19 mouse cellular contexts compared by ENCODE assay signal in the genomic region with DNA sequence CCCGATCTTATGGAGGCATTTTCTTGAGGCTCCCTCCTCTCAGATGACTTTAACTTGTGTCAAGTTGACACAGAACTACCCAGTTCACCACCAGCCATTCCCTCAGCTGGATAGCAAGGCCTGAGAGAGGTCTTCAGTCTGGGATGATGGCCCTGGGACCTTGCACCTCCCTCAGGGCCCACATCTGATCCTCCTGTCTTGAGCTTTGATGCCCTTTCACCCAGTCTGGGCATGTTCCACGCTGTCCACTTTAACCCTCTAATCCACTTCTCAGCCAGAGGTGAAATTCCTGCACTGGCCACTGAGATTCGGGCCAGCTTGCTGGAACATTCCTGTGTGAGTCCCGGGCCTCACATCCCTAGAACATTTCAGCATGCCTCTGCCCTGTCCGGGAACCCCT. TPM values are rescaled to one million over a fixed set of nuclear protein-coding genes. Genes with fewer than 3 reads are reported as not detected.
A peak's percentile ranks its signal among the peaks of the same experiment; 100 is the strongest.
DNase-seq lines count a peak whose midpoint lies in the region; ATAC-seq and TF ChIP-seq lines count a peak whose summit lies in the region.
"Had no signal": no experiment of that assay in that cellular context is flagged by ENCODE, and none has a peak within 500 bp of the region (broad histone marks: within the 10 kb centered on the region; RNA-seq: fewer than 3 reads in every experiment).

No protein-coding gene starts in this region.

- no peak overlapping the region for H3K4me3 ChIP-seq in heart, embryonic 10.5 days
- no peak overlapping the region for H3K4me3 ChIP-seq in heart, adult 2 months
- no peak overlapping the region for H3K4me3 ChIP-seq in hindbrain, embryonic 10.5 days
- H3K4me3 ChIP-seq in hindbrain, embryonic 16.5 days (ENCODE audit: low read length), result no peak overlapping the region
- H3K4me3 ChIP-seq in kidney, embryonic 14.5 days (ENCODE audit: low read length), result no peak overlapping the region
- H3K4me3 ChIP-seq in embryonic facial prominence, embryonic 11.5 days (ENCODE audit: low read depth, low read length), result no peak overlapping the region
- H3K4me3 ChIP-seq: embryonic facial prominence, embryonic 12.5 days; forebrain, embryonic 12.5 days; limb, embryonic 15.5 days had no signal

- no peaks in the 10 kb centered on the region for H3K27me3 ChIP-seq in heart, embryonic 10.5 days (ENCODE audit: insufficient read depth, poor library complexity, severe bottlenecking)
- no peaks in the 10 kb centered on the region for H3K27me3 ChIP-seq in heart, adult 2 months (ENCODE audit: control insufficient read depth, insufficient read depth, low read length)
- H3K27me3 ChIP-seq in hindbrain, embryonic 10.5 days (ENCODE audit: insufficient read depth, poor library complexity, severe bottlenecking), result no peaks in the 10 kb centered on the region
- no peaks in the 10 kb centered on the region for H3K27me3 ChIP-seq in hindbrain, embryonic 16.5 days (replicated peaks; ENCODE audit: control insufficient read depth, insufficient read depth, low read length)
- no peaks in the 10 kb centered on the region for H3K27me3 ChIP-seq in kidney, embryonic 14.5 days (ENCODE audit: control insufficient read depth, insufficient read depth, low read length)
- H3K27me3 ChIP-seq in embryonic facial prominence, embryonic 11.5 days (ENCODE audit: control insufficient read depth, insufficient read depth, low read length), result no peaks in the 10 kb centered on the region
- H3K27me3 ChIP-seq: embryonic facial prominence, embryonic 12.5 days; forebrain, embryonic 12.5 days; limb, embryonic 15.5 days; Patski had no signal

- H3K9me3 ChIP-seq in heart, embryonic 10.5 days, result peaks cover 4% of the 10 kb centered on the region; the same call in 1 of the 2 replicates
- peaks cover 9% of the 10 kb centered on the region for H3K9me3 ChIP-seq in hindbrain, embryonic 10.5 days
- H3K9me3 ChIP-seq in hindbrain, embryonic 16.5 days (ENCODE audit: control insufficient read depth, low read length), result no peaks in the 10 kb centered on the region
- H3K9me3 ChIP-seq in kidney, embryonic 14.5 days (ENCODE audit: control insufficient read depth, low read length), result peaks cover 6% of the 10 kb centered on the region; the same call in 1 of the 2 replicates
- H3K9me3 ChIP-seq in embryonic facial prominence, embryonic 11.5 days (replicated peaks; ENCODE audit: control insufficient read depth, low read length), result no peaks in the 10 kb centered on the region
- H3K9me3 ChIP-seq: embryonic facial prominence, embryonic 12.5 days; forebrain, embryonic 12.5 days; limb, embryonic 15.5 days had no signal

- H3K4me1 ChIP-seq in heart, embryonic 10.5 days, result peaks cover 44% of the 10 kb centered on the region
- H3K4me1 ChIP-seq in heart, adult 2 months (ENCODE audit: control insufficient read depth, insufficient read depth, low read length), result peaks cover 11% of the 10 kb centered on the region
- H3K4me1 ChIP-seq in hindbrain, embryonic 10.5 days (replicated peaks), result peaks cover 13% of the 10 kb centered on the region
- no peaks in the 10 kb centered on the region for H3K4me1 ChIP-seq in hindbrain, embryonic 16.5 days (ENCODE audit: control insufficient read depth, insufficient read depth, low read depth, low read length)
- H3K4me1 ChIP-seq in kidney, embryonic 14.5 days (ENCODE audit: control insufficient read depth, insufficient read depth, low read length), result peaks cover 11% of the 10 kb centered on the region; the same call in 1 of the 2 replicates
- no peaks in the 10 kb centered on the region for H3K4me1 ChIP-seq in embryonic facial prominence, embryonic 11.5 days (ENCODE audit: control insufficient read depth, insufficient read depth, low read length)
- H3K4me1 ChIP-seq: embryonic facial prominence, embryonic 12.5 days; forebrain, embryonic 12.5 days had no signal

- WGBS in heart, embryonic 10.5 days, result 54% methylated on average over 5 of the region's 5 CpGs
- 55% methylated on average over 5 of the region's 5 CpGs for WGBS in heart, adult 2 months
- 73% methylated on average over 5 of the region's 5 CpGs for WGBS in hindbrain, embryonic 10.5 days
- 79% methylated on average over 5 of the region's 5 CpGs for WGBS in hindbrain, embryonic 16.5 days
- WGBS in kidney, embryonic 14.5 days, result 69% methylated on average over 5 of the region's 5 CpGs
- WGBS in embryonic facial prominence, embryonic 11.5 days, result 66% methylated on average over 5 of the region's 5 CpGs

- TF ChIP-seq POLR2A in heart, adult 2 months (IDR thresholded peaks at IDR 0.05; ENCODE audit: insufficient read depth, low read depth, low read length), result no peak

- DNase-seq in heart, embryonic 10.5 days (ENCODE audit: low spot score), result no peak
- no peak for DNase-seq in heart, adult 2 months
- DNase-seq in hindbrain, embryonic 10.5 days (ENCODE audit: low spot score), result no peak
- DNase-seq in kidney, postnatal 36 days, result peak; percentile 45 to 73
- DNase-seq in embryonic facial prominence, embryonic 11.5 days (ENCODE audit: low spot score), result no peak
- DNase-seq: adrenal gland, adult 2 months; cerebellum, adult 11-12 months; cerebellum, postnatal 10 days; layer of hippocampus, adult 9-11 months; thymus, postnatal 14 days had no signal

- no peaks in the 10 kb centered on the region for H3K36me3 ChIP-seq in heart, embryonic 10.5 days
- no peaks in the 10 kb centered on the region for H3K36me3 ChIP-seq in heart, adult 2 months (ENCODE audit: control insufficient read depth, insufficient read depth, low read length)
- no peaks in the 10 kb centered on the region for H3K36me3 ChIP-seq in hindbrain, embryonic 10.5 days
- H3K36me3 ChIP-seq in hindbrain, embryonic 16.5 days (ENCODE audit: control insufficient read depth, insufficient read depth, low read length), result no peaks in the 10 kb centered on the region
- no peaks in the 10 kb centered on the region for H3K36me3 ChIP-seq in kidney, embryonic 14.5 days (ENCODE audit: control insufficient read depth, insufficient read depth, low read length)
- no peaks in the 10 kb centered on the region for H3K36me3 ChIP-seq in embryonic facial prominence, embryonic 11.5 days (replicated peaks; ENCODE audit: control insufficient read depth, insufficient read depth, low read depth, low read length)
- H3K36me3 ChIP-seq: embryonic facial prominence, embryonic 12.5 days; forebrain, embryonic 12.5 days; limb, embryonic 15.5 days had no signal

- no peak overlapping the region for H3K9ac ChIP-seq in heart, adult 2 months (ENCODE audit: low read depth, low read length)
- no peak overlapping the region for H3K9ac ChIP-seq in hindbrain, embryonic 16.5 days (ENCODE audit: low read depth, low read length)
- no peak overlapping the region for H3K9ac ChIP-seq in kidney, embryonic 14.5 days (ENCODE audit: low read depth, low read length)
- H3K9ac ChIP-seq in embryonic facial prominence, embryonic 11.5 days (replicated peaks; ENCODE audit: low read length), result no peak overlapping the region
- H3K9ac ChIP-seq: embryonic facial prominence, embryonic 12.5 days; forebrain, embryonic 12.5 days; hindbrain, embryonic 14.5 days; limb, embryonic 15.5 days had no signal

- H3K27ac ChIP-seq in heart, embryonic 10.5 days, result peak overlapping the region; percentile 12; the same call in 1 of the 2 replicates
- no peak overlapping the region for H3K27ac ChIP-seq in heart, adult 2 months
- H3K27ac ChIP-seq in hindbrain, embryonic 10.5 days, result peak overlapping the region; percentile 41; the same call in 1 of the 2 replicates
- H3K27ac ChIP-seq in hindbrain, embryonic 16.5 days (ENCODE audit: low read depth, low read length), result no peak overlapping the region
- H3K27ac ChIP-seq in kidney, embryonic 14.5 days (ENCODE audit: low read depth, low read length), result no peak overlapping the region
- H3K27ac ChIP-seq in embryonic facial prominence, embryonic 11.5 days (replicated peaks; ENCODE audit: low read depth, low read length), result 0 out of 2 replicates have a peak overlapping the region, but pooled peaks have one; percentile 8
- H3K27ac ChIP-seq: embryonic facial prominence, embryonic 12.5 days; forebrain, embryonic 12.5 days; hindbrain, embryonic 14.5 days; limb, embryonic 15.5 days; macrophage had no signal

- intact Hi-C loops in heart, adult 2 months (cut with DNase I), result no loop called here

- no peak for ATAC-seq in hindbrain, embryonic 16.5 days
- ATAC-seq in kidney, embryonic 14.5 days (ENCODE audit: low FRiP score, low TSS enrichment), result no peak
- ATAC-seq in embryonic facial prominence, embryonic 11.5 days (replicated peaks; ENCODE audit: insufficient number of reproducible peaks, low FRiP score, low TSS enrichment, low read depth), result no peak
- ATAC-seq: CD4-positive, CD25-positive, alpha-beta regulatory T cell, adult 4 months; Patski had no signal

- no peak overlapping the region for H3K4me2 ChIP-seq in hindbrain, embryonic 16.5 days (ENCODE audit: low read length)
- H3K4me2 ChIP-seq in kidney, embryonic 14.5 days (replicated peaks; ENCODE audit: low read depth, low read length), result no peak overlapping the region
- no peak overlapping the region for H3K4me2 ChIP-seq in embryonic facial prominence, embryonic 11.5 days (ENCODE audit: low read depth, low read length)
- H3K4me2 ChIP-seq: embryonic facial prominence, embryonic 12.5 days; forebrain, embryonic 12.5 days; hindbrain, embryonic 14.5 days; limb, embryonic 15.5 days had no signal

- no peaks in the 10 kb centered on the region for H3K79me2 ChIP-seq in heart, adult 2 months (replicated peaks; ENCODE audit: control insufficient read depth, insufficient read depth, low read length)

- TF ChIP-seq CTCF in heart, adult 2 months (IDR thresholded peaks at IDR 0.05), result no peak

- no peak for TF ChIP-seq EP300 in heart, adult 2 months (IDR thresholded peaks at IDR 0.05; ENCODE audit: insufficient read depth, low read depth, low read length)

RNA-seq across cellular contexts. Expression of a gene that starts 17.3 kb away (rescaled TPM):
- 324 and 492 TPM in 2 replicates for polyA plus RNA-seq in heart, embryonic 10.5 days (2016; fragmentation: Nextera tagmentation; extraction: Ambion mirVana)
- 10 to 100 TPM; 56.8 to 58.8 TPM for total RNA-seq in heart, adult 2 months (2021)
- polyA plus RNA-seq in heart, adult 2 months (2012; rRNA removed), result 92.1 and 120 TPM in 2 replicates
- 576 and 684 TPM in 2 replicates for polyA plus RNA-seq in hindbrain, embryonic 10.5 days (2016; fragmentation: Nextera tagmentation; extraction: Ambion mirVana)
- polyA plus RNA-seq in hindbrain, embryonic 16.5 days (2015; fragmentation: Nextera tagmentation; extraction: Ambion mirVana), result 214 and 226 TPM in 2 replicates
- 848 and 979 TPM in 2 replicates for polyA plus RNA-seq in kidney, embryonic 14.5 days (2014; fragmentation: Nextera tagmentation; extraction: Ambion mirVana)
- polyA plus RNA-seq in embryonic facial prominence, embryonic 11.5 days (2014; fragmentation: Nextera tagmentation; extraction: Ambion mirVana), result 608 and 653 TPM in 2 replicates

RNA-seq across cellular contexts. Expression of a gene that starts 46.2 kb away (rescaled TPM):
- polyA plus RNA-seq in heart, embryonic 10.5 days (2016; fragmentation: Nextera tagmentation; extraction: Ambion mirVana), result 6.3 and 6.6 TPM in 2 replicates
- total RNA-seq in heart, adult 2 months (2021), result 1 to 10 TPM in 1 of 2 experiments, under 1 TPM in 1; 0.65 to 5.3 TPM
- 0.41 and 1.3 TPM in 2 replicates for polyA plus RNA-seq in heart, adult 2 months (2012; rRNA removed)
- polyA plus RNA-seq in hindbrain, embryonic 10.5 days (2016; fragmentation: Nextera tagmentation; extraction: Ambion mirVana), result 9.0 and 9.4 TPM in 2 replicates
- polyA plus RNA-seq in hindbrain, embryonic 16.5 days (2015; fragmentation: Nextera tagmentation; extraction: Ambion mirVana), result 3.4 TPM in 2 replicates
- 5.7 and 6.0 TPM in 2 replicates for polyA plus RNA-seq in kidney, embryonic 14.5 days (2014; fragmentation: Nextera tagmentation; extraction: Ambion mirVana)
- 5.0 and 6.1 TPM in 2 replicates for polyA plus RNA-seq in embryonic facial prominence, embryonic 11.5 days (2014; fragmentation: Nextera tagmentation; extraction: Ambion mirVana)

Comparison
In these comparisons a context has a peak if more than half of its experiments do, and no peak if none do; other contexts are left out.
1. H3K27ac ChIP-seq: peak in heart, embryonic 10.5 days (single experiment), hindbrain, embryonic 10.5 days (single experiment) and embryonic facial prominence, embryonic 11.5 days (single experiment); none in heart, adult 2 months (single experiment), hindbrain, embryonic 16.5 days (single experiment) and kidney, embryonic 14.5 days (single experiment).
2. DNase-seq: peak in kidney, postnatal 36 days (2 of 2); none in heart, embryonic 10.5 days (single experiment), heart, adult 2 months (0 of 2), hindbrain, embryonic 10.5 days (single experiment) and embryonic facial prominence, embryonic 11.5 days (single experiment).